8 mouse cellular contexts compared by ENCODE assay signal in genomic region chrX:170009016-170009750, GRCm38 (mm10). TPM values are rescaled to one million over a fixed set of nuclear protein-coding genes. Genes with fewer than 3 reads are reported as not detected.
DNase-seq lines count a peak whose midpoint lies in the region; ATAC-seq lines count a peak whose summit lies in the region.
"Not testable (repeated sequence)": the region's sequence is repeated elsewhere in the genome, so short reads cannot be mapped to it uniquely, and the experiment has no call there.

Gm21887 (plus strand) TSS chrX:170009659.

- H3K4me1 ChIP-seq in brown adipose tissue, adult 24 weeks (ENCODE audit: control insufficient read depth, insufficient read depth, insufficient read length, low read length); heart, embryonic 13.5 days; liver, embryonic 13.5 days (replicated peaks); stomach, embryonic 15.5 days: not testable (repeated sequence)

- H3K27ac ChIP-seq in brown adipose tissue, adult 24 weeks (replicated peaks; ENCODE audit: low read depth, low read length) = peak within 1 kb of the TSS; percentile 60
- H3K27ac ChIP-seq in heart, embryonic 13.5 days (replicated peaks) = peak within 1 kb of the TSS; percentile 69
- peak within 1 kb of the TSS; percentile 80 for H3K27ac ChIP-seq in liver, embryonic 13.5 days
- H3K27ac ChIP-seq in stomach, embryonic 15.5 days = peak within 1 kb of the TSS; percentile 67

- H3K4me3 ChIP-seq in brown adipose tissue, adult 24 weeks (ENCODE audit: insufficient read depth, low read depth, low read length) = peak within 1 kb of the TSS; percentile 61
- peak within 1 kb of the TSS; percentile 56 for H3K4me3 ChIP-seq in heart, embryonic 13.5 days
- peak within 1 kb of the TSS; percentile 66 for H3K4me3 ChIP-seq in liver, embryonic 13.5 days (replicated peaks)
- peak within 1 kb of the TSS; percentile 53 for H3K4me3 ChIP-seq in stomach, embryonic 15.5 days (replicated peaks)

- 69% methylated on average over 117 of the region's 118 CpGs for WGBS in heart, embryonic 13.5 days
- WGBS in liver, embryonic 13.5 days (ENCODE audit: insufficient replicate concordance) = 66% methylated on average over 116 of the region's 118 CpGs
- 70% methylated on average over 117 of the region's 118 CpGs for WGBS in stomach, embryonic 15.5 days

- not testable (repeated sequence) for H3K27me3 ChIP-seq in heart, embryonic 13.5 days (replicated peaks); stomach, embryonic 15.5 days (replicated peaks)
- peaks cover 13% of the 10 kb centered on the region; the same call in 1 of the 2 replicates for H3K27me3 ChIP-seq in liver, embryonic 13.5 days

- DNase-seq in kidney, postnatal 10 days = peak; percentile 100
- peak; percentile 81 for DNase-seq in liver, embryonic 13.5 days
- DNase-seq in neural tube, embryonic 10.5 days (ENCODE audit: extremely low spot score, low spot score) = peak; percentile 97

- H3K9me3 ChIP-seq in heart, embryonic 13.5 days = peaks cover 49% of the 10 kb centered on the region
- H3K9me3 ChIP-seq in liver, embryonic 13.5 days (replicated peaks) = peaks cover 44% of the 10 kb centered on the region
- peaks cover 18% of the 10 kb centered on the region for H3K9me3 ChIP-seq in stomach, embryonic 15.5 days

- H3K36me3 ChIP-seq in heart, embryonic 13.5 days = peaks cover 17% of the 10 kb centered on the region
- H3K36me3 ChIP-seq in liver, embryonic 13.5 days = peaks cover 21% of the 10 kb centered on the region
- H3K36me3 ChIP-seq in stomach, embryonic 15.5 days = not testable (repeated sequence)

- peak within 1 kb of the TSS; percentile 49 for H3K4me2 ChIP-seq in heart, embryonic 13.5 days
- peak within 1 kb of the TSS; percentile 55 for H3K4me2 ChIP-seq in liver, embryonic 13.5 days
- H3K4me2 ChIP-seq in stomach, embryonic 15.5 days = peak within 1 kb of the TSS; percentile 4; the same call in 1 of the 2 replicates

- peak; percentile 58 for ATAC-seq in CD4-positive, CD25-positive, alpha-beta regulatory T cell, adult 4 months
- ATAC-seq in erythroid progenitor cell, adult 5-6 weeks (replicated peaks; ENCODE audit: low FRiP score, poor library complexity, severe bottlenecking) = peak; percentile 76
- ATAC-seq in heart, embryonic 13.5 days (ENCODE audit: extremely low read depth, insufficient number of reproducible peaks, low FRiP score, low TSS enrichment) = peak; percentile 83
- ATAC-seq in liver, embryonic 13.5 days (ENCODE audit: low read depth) = peak; percentile 70
- ATAC-seq in stomach, embryonic 15.5 days (ENCODE audit: insufficient read depth, low FRiP score, low read depth) = peak; percentile 81

- H3K9ac ChIP-seq in heart, embryonic 13.5 days = peak within 1 kb of the TSS; percentile 85
- H3K9ac ChIP-seq in liver, embryonic 13.5 days = peak within 1 kb of the TSS; percentile 73
- H3K9ac ChIP-seq in stomach, embryonic 15.5 days = peak within 1 kb of the TSS; percentile 54

RNA-seq across cellular contexts. Expression of gene Gm21887, which starts in this region (rescaled TPM):
- 100 to 1,000 TPM in 1 of 2 experiments, 10 to 100 TPM in 1; 25.2 to 130 TPM for polyA plus RNA-seq in CD4-positive, CD25-positive, alpha-beta regulatory T cell, adult 4 months (2017; shearing (Covaris generic))
- polyA plus RNA-seq in brown adipose tissue, adult 24 weeks (2012; ENCODE audit: insufficient read depth, insufficient read length, missing spikeins) = 19.2 and 24.7 TPM in 2 replicates
- 47.4 and 53.7 TPM in 2 replicates for total RNA-seq in erythroid progenitor cell, adult 5-6 weeks (2015; ENCODE audit: low replicate concordance)
- 67.6 and 103 TPM in 2 replicates for total RNA-seq in erythroid progenitor cell, adult 5-6 weeks (2017; ENCODE audit: low replicate concordance)
- polyA plus RNA-seq in heart, embryonic 13.5 days (2015; fragmentation: Nextera tagmentation; extraction: Ambion mirVana) = 101 and 109 TPM in 2 replicates
- polyA plus RNA-seq in liver, embryonic 13.5 days (2015; fragmentation: Nextera tagmentation; extraction: Ambion mirVana) = 84.4 and 95.3 TPM in 2 replicates
- 273 and 307 TPM in 2 replicates for polyA plus RNA-seq in stomach, embryonic 15.5 days (2015; fragmentation: Nextera tagmentation; extraction: Ambion mirVana)

Comparison
In these comparisons a context has a peak if more than half of its experiments do, and no peak if none do; other contexts are left out.
1. Peak in every context shown above with its lines: DNase-seq, ATAC-seq, H3K4me3 ChIP-seq and H3K27ac ChIP-seq.
2. H3K4me2 ChIP-seq: peak in every context shown above with its lines; median percentile 55 in liver, embryonic 13.5 days; 49 in heart, embryonic 13.5 days; 4 in stomach, embryonic 15.5 days.